Mouse (Mus musculus): ENCODE data around the gene 4930442H23Rik. TPM values are rescaled to one million over a fixed set of nuclear protein-coding genes. Genes with fewer than 3 reads are reported as not detected.

The 4930442H23Rik gene
- total and polyA plus RNA-seq, 3 experiments, result not detected

DNA sequence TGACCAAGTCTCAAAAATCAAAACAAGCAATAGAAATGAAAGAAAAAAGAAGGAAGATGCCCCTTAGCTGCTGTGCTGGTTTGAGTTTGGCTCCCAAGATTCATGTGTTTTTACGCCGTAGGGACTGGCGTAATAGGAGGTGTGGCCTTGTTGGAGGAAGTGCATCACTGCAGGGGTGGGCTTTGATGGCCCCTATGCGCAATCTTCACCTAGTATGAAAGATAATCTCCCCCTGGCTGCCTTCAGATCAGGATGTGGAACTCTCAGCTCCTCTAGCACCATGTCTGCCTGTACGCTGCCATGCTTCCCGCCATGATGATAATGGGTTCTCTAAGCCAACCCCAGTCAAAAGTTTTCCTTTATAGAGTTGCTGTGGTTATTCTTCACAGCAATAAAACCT lies 32.6 kb upstream of the 4930442H23Rik start:
- Histone ChIP-seq H3K36me3 (ENCODE audit: control insufficient read depth, insufficient read depth, low read length) (no peaks in the 10 kb centered on the region), H3K4me1 (ENCODE audit: control insufficient read depth, insufficient read depth, low read length) (no peaks in the 10 kb centered on the region), H3K27me3 (ENCODE audit: control insufficient read depth, insufficient read depth, low read length) (no peaks in the 10 kb centered on the region; the same call in 1 of the 2 replicates), H3K4me3 (no peak overlapping the region), H3K27ac (no peak overlapping the region), H3K79me2 (replicated peaks; ENCODE audit: control insufficient read depth, insufficient read depth, low read length) (no peaks in the 10 kb centered on the region), H3K9ac (ENCODE audit: low read depth, low read length) (no peak overlapping the region)
- intact Hi-C loops (cut with DNase I), result no loop called here
- no peak for DNase-seq
- TF ChIP-seq CTCF (IDR thresholded peaks at IDR 0.05) (no peak), EP300 (IDR thresholded peaks at IDR 0.05; ENCODE audit: insufficient read depth, low read depth, low read length) (no peak), POLR2A (IDR thresholded peaks at IDR 0.05; ENCODE audit: insufficient read depth, low read depth, low read length) (no peak)
- WGBS, result 88% methylated on average over 6 of the region's 6 CpGs

DNA sequence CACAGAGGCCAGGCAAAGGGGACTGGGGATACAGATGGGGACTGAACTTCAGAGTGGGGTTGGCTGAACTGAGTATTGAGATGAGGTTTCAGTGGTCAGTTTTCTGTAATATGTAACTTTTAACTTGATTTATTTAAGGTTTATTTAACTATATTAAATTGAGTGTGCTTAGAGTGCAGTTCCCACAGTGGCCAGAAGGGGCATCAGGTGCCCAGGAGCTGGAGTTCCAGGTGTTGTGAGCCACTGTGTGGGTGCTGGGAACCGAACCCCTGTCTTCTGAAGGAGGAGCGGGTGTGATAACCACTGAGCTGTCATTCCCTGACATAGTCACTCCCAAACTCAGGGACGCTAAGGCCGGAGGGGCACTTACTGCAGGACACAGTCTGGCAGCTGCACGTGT lies 26.5 kb upstream of the 4930442H23Rik start:
- WGBS, result 98% methylated on average over 5 of the region's 5 CpGs
- H3K4me1 ChIP-seq (ENCODE audit: control insufficient read depth, insufficient read depth, low read length), result no peaks in the 10 kb centered on the region
- DNase-seq, result no peak

DNA sequence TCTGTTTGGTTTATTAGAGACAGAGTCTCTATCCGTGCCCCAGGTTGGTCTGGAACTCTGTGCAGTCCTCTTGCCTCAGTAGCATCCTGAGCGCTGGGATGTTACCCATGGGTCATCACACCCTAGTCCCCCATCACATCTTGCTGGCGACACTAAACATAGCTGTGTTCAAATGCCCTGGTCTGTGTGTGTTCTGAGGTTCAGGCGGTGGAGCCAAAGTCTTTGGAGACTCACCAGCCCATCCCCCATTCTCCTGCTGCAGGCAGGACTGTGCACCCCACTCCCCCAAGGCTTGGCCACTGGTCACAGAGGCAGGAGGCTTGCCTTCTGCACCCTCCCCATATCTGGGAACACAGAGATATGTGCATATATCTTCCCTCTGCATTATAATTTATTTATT lies 20.5 kb upstream of the 4930442H23Rik start:
- peak overlapping the region; percentile 78 for H3K27ac ChIP-seq
- no peaks in the 10 kb centered on the region for H3K36me3 ChIP-seq (ENCODE audit: control insufficient read depth, insufficient read depth, low read length)
- H3K79me2 ChIP-seq (replicated peaks; ENCODE audit: control insufficient read depth, insufficient read depth, low read length), result no peaks in the 10 kb centered on the region
- intact Hi-C loops (cut with DNase I), result no loop called here
- H3K27me3 ChIP-seq (ENCODE audit: control insufficient read depth, insufficient read depth, low read length), result no peaks in the 10 kb centered on the region
- no peak for DNase-seq
- no peaks in the 10 kb centered on the region for H3K4me1 ChIP-seq (ENCODE audit: control insufficient read depth, insufficient read depth, low read length)
- no peak overlapping the region for H3K4me3 ChIP-seq
- WGBS, result 40% methylated on average over 4 of the region's 4 CpGs
- TF ChIP-seq CTCF (IDR thresholded peaks at IDR 0.05) (no peak), EP300 (IDR thresholded peaks at IDR 0.05; ENCODE audit: insufficient read depth, low read depth, low read length) (no peak), POLR2A (IDR thresholded peaks at IDR 0.05; ENCODE audit: insufficient read depth, low read depth, low read length) (no peak; the same call in none of the 2 replicates)
- H3K9ac ChIP-seq (ENCODE audit: low read depth, low read length), result no peak overlapping the region

More for the DNA sequence above, 26.5 kb upstream of the 4930442H23Rik start:
- Histone ChIP-seq H3K36me3 (ENCODE audit: control insufficient read depth, insufficient read depth, low read length) (no peaks in the 10 kb centered on the region), H3K27ac (no peak overlapping the region), H3K27me3 (ENCODE audit: control insufficient read depth, insufficient read depth, low read length) (no peaks in the 10 kb centered on the region), H3K9ac (ENCODE audit: low read depth, low read length) (no peak overlapping the region), H3K79me2 (replicated peaks; ENCODE audit: control insufficient read depth, insufficient read depth, low read length) (no peaks in the 10 kb centered on the region), H3K4me3 (no peak overlapping the region)
- intact Hi-C loops (cut with DNase I), result no loop called here
- TF ChIP-seq EP300 (IDR thresholded peaks at IDR 0.05; ENCODE audit: insufficient read depth, low read depth, low read length), result no peak
- TF ChIP-seq CTCF (IDR thresholded peaks at IDR 0.05), result peak; percentile 57
- TF ChIP-seq POLR2A (IDR thresholded peaks at IDR 0.05; ENCODE audit: insufficient read depth, low read depth, low read length), result peak; percentile 20; the same call in 1 of the 2 replicates

DNA sequence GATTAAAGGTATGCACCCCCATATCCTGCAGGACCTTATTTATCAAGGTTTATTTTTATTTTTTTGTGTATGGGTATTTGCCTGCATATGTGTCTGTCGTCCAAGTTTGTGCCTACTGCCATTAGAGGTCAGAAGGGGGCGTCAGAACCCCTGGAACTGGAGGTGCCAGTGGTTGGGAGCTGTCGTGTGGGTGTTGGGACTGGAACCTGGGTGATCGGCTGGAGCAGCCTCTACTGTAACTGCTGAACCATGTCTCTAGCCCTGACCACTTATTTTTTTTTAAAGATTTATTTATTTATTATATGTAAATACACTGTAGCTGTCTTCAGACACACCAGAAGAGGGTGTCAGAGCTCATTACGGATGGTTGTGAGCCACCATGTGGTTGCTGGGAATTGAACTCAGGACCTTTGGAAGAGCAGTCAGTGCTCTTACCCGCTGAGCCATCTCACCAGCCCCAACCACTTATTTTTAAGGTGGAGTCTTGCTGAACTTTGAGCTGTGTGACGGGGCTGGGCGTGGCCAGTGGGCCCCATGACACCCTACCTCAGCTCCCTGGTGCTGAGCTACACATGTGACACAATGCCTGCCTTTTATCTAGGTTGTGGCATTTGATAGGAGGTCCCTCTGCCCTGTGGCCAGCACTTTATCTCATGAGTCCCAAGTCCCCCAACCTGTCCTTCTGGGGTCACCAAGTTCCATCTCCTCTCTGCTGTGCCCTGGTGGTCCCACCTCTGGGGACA lies 19.5 kb upstream of the 4930442H23Rik start:
- WGBS, result 55% methylated on average over 8 of the region's 8 CpGs
- Histone ChIP-seq H3K36me3 (ENCODE audit: control insufficient read depth, insufficient read depth, low read length) (no peaks in the 10 kb centered on the region), H3K27me3 (ENCODE audit: control insufficient read depth, insufficient read depth, low read length) (no peaks in the 10 kb centered on the region), H3K4me3 (no peak overlapping the region), H3K27ac (peak overlapping the region; percentile 78), H3K79me2 (replicated peaks; ENCODE audit: control insufficient read depth, insufficient read depth, low read length) (no peaks in the 10 kb centered on the region), H3K4me1 (ENCODE audit: control insufficient read depth, insufficient read depth, low read length) (no peaks in the 10 kb centered on the region), H3K9ac (ENCODE audit: low read depth, low read length) (no peak overlapping the region)
- TF ChIP-seq CTCF (IDR thresholded peaks at IDR 0.05) (peak; percentile 14; the same call in 1 of the 2 replicates), EP300 (IDR thresholded peaks at IDR 0.05; ENCODE audit: insufficient read depth, low read depth, low read length) (no peak; the same call in 1 of the 2 replicates), POLR2A (IDR thresholded peaks at IDR 0.05; ENCODE audit: insufficient read depth, low read depth, low read length) (peak; percentile 35; the same call in 1 of the 2 replicates)
- DNase-seq, result peak in 1 of 2 experiments; percentile 40
- intact Hi-C loops (cut with DNase I), result no loop called here

DNA sequence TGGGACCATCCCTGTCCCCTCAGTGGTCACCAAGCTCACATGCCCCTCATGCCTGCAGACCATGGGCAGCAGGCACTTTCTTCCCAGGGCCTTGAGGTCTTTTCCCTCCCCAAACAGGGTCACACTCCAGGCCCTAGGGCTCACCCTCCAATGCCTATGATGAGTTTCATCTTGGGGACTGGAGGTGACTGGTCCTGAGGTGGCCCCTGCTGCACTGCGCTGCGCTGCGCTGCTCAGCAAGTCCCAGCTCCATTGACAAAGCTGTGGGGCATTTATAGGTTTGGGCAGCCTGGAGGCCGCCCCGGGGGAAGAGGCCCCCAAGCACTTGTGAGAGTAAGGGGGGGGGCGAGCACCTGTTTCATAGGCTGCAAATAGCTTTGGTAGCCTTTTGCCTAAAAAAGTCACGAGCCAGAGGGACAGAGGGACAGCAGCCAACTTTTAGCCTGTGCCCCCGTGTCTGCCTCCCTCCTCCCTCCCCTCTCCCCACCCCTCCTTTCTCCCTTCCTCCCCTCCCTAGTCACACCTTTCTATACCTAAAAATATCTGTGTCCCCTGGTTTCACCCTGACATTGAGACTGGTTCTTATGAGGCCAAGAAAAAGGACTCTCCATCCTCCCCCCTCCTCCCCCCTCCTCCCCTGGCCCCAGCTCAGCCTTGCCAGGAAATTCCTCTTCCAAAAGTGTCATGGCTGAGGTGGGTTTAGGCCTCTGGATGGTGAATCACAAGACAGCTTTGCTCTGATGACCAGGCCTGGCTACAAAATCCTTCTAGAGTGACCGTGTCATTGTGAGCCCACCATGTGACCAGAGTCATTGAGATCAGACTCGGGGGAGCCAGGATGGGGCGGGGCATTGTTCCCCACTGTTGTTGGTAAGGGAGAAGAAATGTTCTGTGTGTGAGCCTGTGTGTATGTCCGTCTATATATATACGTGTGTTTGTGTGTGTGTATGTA lies 18.4 kb upstream of the 4930442H23Rik start, which contains the start of gene Nmrk2:
Gene Nmrk2, minus strand, starts transcription at position 245 of the 952 bp plus-strand sequence.
- Histone ChIP-seq H3K79me2 (replicated peaks; ENCODE audit: control insufficient read depth, insufficient read depth, low read length) (no peaks in the 10 kb centered on the region), H3K27ac (peak within 1 kb of the TSS; percentile 96), H3K9ac (ENCODE audit: low read depth, low read length) (peak within 1 kb of the TSS; percentile 45), H3K4me1 (ENCODE audit: control insufficient read depth, insufficient read depth, low read length) (no peaks in the 10 kb centered on the region), H3K36me3 (ENCODE audit: control insufficient read depth, insufficient read depth, low read length) (no peaks in the 10 kb centered on the region), H3K27me3 (ENCODE audit: control insufficient read depth, insufficient read depth, low read length) (no peaks in the 10 kb centered on the region), H3K4me3 (no peak within 1 kb of the TSS; the same call in 1 of the 2 replicates)
- intact Hi-C loops (cut with DNase I), result no loop called here
- peak; percentile 73; the same call in 1 of the 2 replicates for TF ChIP-seq EP300 (IDR thresholded peaks at IDR 0.05; ENCODE audit: insufficient read depth, low read depth, low read length)
- TF ChIP-seq POLR2A (IDR thresholded peaks at IDR 0.05; ENCODE audit: insufficient read depth, low read depth, low read length), result peak; percentile 65
- no peak for TF ChIP-seq CTCF (IDR thresholded peaks at IDR 0.05)
- peak; percentile 46 to 71 for DNase-seq
- whole genome bisulfite sequencing, result 39% methylated on average over 13 of the region's 13 CpGs
